Mouse (Mus musculus) ES-E14 (cell line): Measurements from ENCODE around the gene Nav2.

Source experiments
- CHD2 ChIP-seq: IDR thresholded peaks from 2 replicates; pipeline ENCODE4 v1.6.1; 2014; ENCODE audit warnings: mild to moderate bottlenecking, low read depth, low read length, inconsistent platforms
- HCFC1 ChIP-seq: IDR thresholded peaks from 2 replicates; pipeline ENCODE4 v1.6.1; 2012; ENCODE audit warnings: low read length, inconsistent platforms, borderline replicate concordance; ENCODE audit not compliant: insufficient read depth
- MAFK ChIP-seq: IDR thresholded peaks from 2 replicates; pipeline ENCODE4 v1.6.1; 2014; ENCODE audit warnings: mild to moderate bottlenecking, low read depth, low read length, inconsistent platforms; ENCODE audit not compliant: insufficient read depth
- ZC3H11A ChIP-seq: IDR thresholded peaks from 2 replicates; pipeline ENCODE4 v1.6.1; 2012; ENCODE audit warnings: low read depth, mild to moderate bottlenecking, inconsistent platforms, low read length, borderline replicate concordance

DNA sequence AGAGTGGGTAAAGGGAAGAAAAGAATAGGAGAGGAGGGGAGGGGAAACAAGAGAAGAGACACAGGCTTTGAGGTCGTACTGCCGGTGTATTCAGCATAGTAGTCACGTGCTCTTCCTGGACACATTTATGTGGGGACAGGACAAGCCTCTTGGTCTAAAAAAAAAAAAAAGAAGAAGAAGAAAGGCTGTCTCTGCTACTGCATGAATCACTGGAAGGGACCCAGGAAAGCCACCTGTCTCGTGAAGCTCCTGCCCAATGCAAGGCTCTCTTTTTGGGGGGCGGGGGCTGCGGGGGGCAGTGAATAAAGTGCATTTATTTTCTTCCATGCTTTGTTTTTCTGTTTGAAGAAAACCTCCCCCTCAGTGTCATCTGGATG, 212.0 kb downstream of the Nav2 start:
- no peak for TF ChIP-seq ZC3H11A
- TF ChIP-seq CHD2: no peak
- TF ChIP-seq HCFC1: no peak
- no peak for TF ChIP-seq MAFK
